Mouse (Mus musculus): Measurements from ENCODE around the gene Hpse2. TPM values are rescaled to one million over a fixed set of nuclear protein-coding genes. Genes with fewer than 3 reads are reported as not detected.

Hpse2 gene
- polyA plus RNA-seq, 1 experiment from 2014 or later = 2.2 TPM

- Histone ChIP-seq H3K9ac (no peak overlapping the region), H3K4me2 (replicated peaks) (no peak overlapping the region), H3K27me3 (replicated peaks) (no peaks in the 10 kb centered on the region), H3K4me1 (no peaks in the 10 kb centered on the region), H3K36me3 (no peaks in the 10 kb centered on the region), H3K9me3 (no peaks in the 10 kb centered on the region), H3K4me3 (no peak overlapping the region), H3K27ac (no peak overlapping the region)
- no peak for ATAC-seq (ENCODE audit: low FRiP score, low read depth)
- 83% methylated on average over 8 of the region's 8 CpGs for WGBS
Measured at GRCm38 (mm10) chr19:42869663-42870530, 518.3 kb downstream of the Hpse2 start.

GRCm38 (mm10) chr19:42868958-42869662 lies 519.0 kb downstream of the Hpse2 start:
- Histone ChIP-seq H3K9me3 (no peaks in the 10 kb centered on the region), H3K27ac (no peak overlapping the region), H3K4me2 (replicated peaks) (no peak overlapping the region), H3K36me3 (no peaks in the 10 kb centered on the region), H3K4me1 (no peaks in the 10 kb centered on the region), H3K4me3 (no peak overlapping the region), H3K27me3 (replicated peaks) (no peaks in the 10 kb centered on the region), H3K9ac (no peak overlapping the region)
- ATAC-seq (ENCODE audit: low FRiP score, low read depth) = no peak
- 60% methylated on average over 3 of the region's 3 CpGs for WGBS

- Histone ChIP-seq H3K27me3 (replicated peaks) (no peaks in the 10 kb centered on the region), H3K27ac (no peak overlapping the region), H3K4me3 (no peak overlapping the region), H3K9me3 (no peaks in the 10 kb centered on the region), H3K4me2 (replicated peaks) (no peak overlapping the region), H3K9ac (no peak overlapping the region), H3K36me3 (no peaks in the 10 kb centered on the region), H3K4me1 (no peaks in the 10 kb centered on the region)
- WGBS = 49% methylated on average over 3 of the region's 3 CpGs
- ATAC-seq (ENCODE audit: low FRiP score, low read depth) = no peak
Measured at GRCm38 (mm10) chr19:42863013-42863412, 525.1 kb downstream of the Hpse2 start.

GRCm38 (mm10) chr19:42857096-42857495 lies 531.1 kb downstream of the Hpse2 start:
- Histone ChIP-seq H3K27ac (no peak overlapping the region), H3K27me3 (replicated peaks) (no peaks in the 10 kb centered on the region), H3K36me3 (no peaks in the 10 kb centered on the region), H3K9ac (no peak overlapping the region), H3K9me3 (no peaks in the 10 kb centered on the region), H3K4me3 (no peak overlapping the region), H3K4me2 (replicated peaks) (no peak overlapping the region), H3K4me1 (no peaks in the 10 kb centered on the region)
- no peak for ATAC-seq (ENCODE audit: low FRiP score, low read depth)
- WGBS = 94% methylated on average over 5 of the region's 5 CpGs

- WGBS = 87% methylated on average over 4 of the region's 4 CpGs
- Histone ChIP-seq H3K27ac (no peak overlapping the region), H3K27me3 (replicated peaks) (no peaks in the 10 kb centered on the region), H3K36me3 (no peaks in the 10 kb centered on the region), H3K4me2 (replicated peaks) (no peak overlapping the region), H3K4me1 (no peaks in the 10 kb centered on the region), H3K9me3 (no peaks in the 10 kb centered on the region), H3K4me3 (no peak overlapping the region), H3K9ac (no peak overlapping the region)
- no peak for ATAC-seq (ENCODE audit: low FRiP score, low read depth)
Measured at GRCm38 (mm10) chr19:42855649-42856048, 532.5 kb downstream of the Hpse2 start.

- Histone ChIP-seq H3K9me3 (no peaks in the 10 kb centered on the region), H3K4me1 (no peaks in the 10 kb centered on the region), H3K4me3 (no peak overlapping the region), H3K27me3 (replicated peaks) (no peaks in the 10 kb centered on the region), H3K9ac (no peak overlapping the region), H3K4me2 (replicated peaks) (no peak overlapping the region), H3K36me3 (no peaks in the 10 kb centered on the region), H3K27ac (no peak overlapping the region)
- ATAC-seq (ENCODE audit: low FRiP score, low read depth) = no peak
- 78% methylated on average over 5 of the region's 5 CpGs for WGBS
Measured at GRCm38 (mm10) chr19:42850444-42850843, 537.7 kb downstream of the Hpse2 start.

GRCm38 (mm10) chr19:42839621-42840294 lies 548.4 kb downstream of the Hpse2 start:
- 88% methylated on average over 4 of the region's 4 CpGs for WGBS
- Histone ChIP-seq H3K27me3 (replicated peaks) (no peaks in the 10 kb centered on the region), H3K36me3 (no peaks in the 10 kb centered on the region), H3K4me3 (no peak overlapping the region), H3K27ac (no peak overlapping the region), H3K9ac (no peak overlapping the region), H3K4me1 (no peaks in the 10 kb centered on the region), H3K9me3 (no peaks in the 10 kb centered on the region), H3K4me2 (replicated peaks) (no peak overlapping the region)
- ATAC-seq (ENCODE audit: low FRiP score, low read depth) = no peak

GRCm38 (mm10) chr19:42839118-42839517 lies 549.0 kb downstream of the Hpse2 start:
- no peak overlapping the region for H3K4me2 ChIP-seq (replicated peaks)
- no peaks in the 10 kb centered on the region for H3K27me3 ChIP-seq (replicated peaks)
- no peak overlapping the region for H3K4me3 ChIP-seq
- no peak overlapping the region for H3K9ac ChIP-seq
- H3K9me3 ChIP-seq = no peaks in the 10 kb centered on the region
- H3K4me1 ChIP-seq = no peaks in the 10 kb centered on the region
- WGBS = 79% methylated on average over 2 of the region's 2 CpGs
- no peak for ATAC-seq (ENCODE audit: low FRiP score, low read depth)
- no peak overlapping the region for H3K27ac ChIP-seq
- no peaks in the 10 kb centered on the region for H3K36me3 ChIP-seq

GRCm38 (mm10) chr19:42838271-42838670 lies 549.9 kb downstream of the Hpse2 start:
- H3K9me3 ChIP-seq = no peaks in the 10 kb centered on the region
- ATAC-seq (ENCODE audit: low FRiP score, low read depth) = no peak
- H3K4me3 ChIP-seq = no peak overlapping the region
- H3K27ac ChIP-seq = no peak overlapping the region
- H3K4me2 ChIP-seq (replicated peaks) = no peak overlapping the region
- H3K27me3 ChIP-seq (replicated peaks) = no peaks in the 10 kb centered on the region
- H3K4me1 ChIP-seq = no peaks in the 10 kb centered on the region
- no peaks in the 10 kb centered on the region for H3K36me3 ChIP-seq
- 80% methylated on average over 2 of the region's 2 CpGs for WGBS
- H3K9ac ChIP-seq = no peak overlapping the region

GRCm38 (mm10) chr19:42837591-42837990 lies 550.6 kb downstream of the Hpse2 start:
- H3K9me3 ChIP-seq = no peaks in the 10 kb centered on the region
- H3K27ac ChIP-seq = no peak overlapping the region
- H3K36me3 ChIP-seq = no peaks in the 10 kb centered on the region
- H3K4me2 ChIP-seq (replicated peaks) = no peak overlapping the region
- ATAC-seq (ENCODE audit: low FRiP score, low read depth) = no peak
- no peak overlapping the region for H3K4me3 ChIP-seq
- no peak overlapping the region for H3K9ac ChIP-seq
- H3K27me3 ChIP-seq (replicated peaks) = no peaks in the 10 kb centered on the region
- H3K4me1 ChIP-seq = no peaks in the 10 kb centered on the region
- 88% methylated on average over 10 of the region's 10 CpGs for WGBS

- Histone ChIP-seq H3K9me3 (no peaks in the 10 kb centered on the region), H3K9ac (no peak overlapping the region), H3K36me3 (no peaks in the 10 kb centered on the region), H3K4me2 (replicated peaks) (no peak overlapping the region), H3K4me1 (no peaks in the 10 kb centered on the region), H3K27ac (no peak overlapping the region), H3K27me3 (replicated peaks) (no peaks in the 10 kb centered on the region), H3K4me3 (no peak overlapping the region)
- WGBS = 87% methylated on average over 7 of the region's 7 CpGs
- no peak for ATAC-seq (ENCODE audit: low FRiP score, low read depth)
Measured at GRCm38 (mm10) chr19:42833126-42833525, 555.0 kb downstream of the Hpse2 start.

- ATAC-seq (ENCODE audit: low FRiP score, low read depth) = no peak
- Histone ChIP-seq H3K4me2 (replicated peaks) (no peak overlapping the region), H3K4me1 (no peaks in the 10 kb centered on the region), H3K27ac (no peak overlapping the region), H3K27me3 (replicated peaks) (no peaks in the 10 kb centered on the region), H3K4me3 (no peak overlapping the region), H3K9me3 (no peaks in the 10 kb centered on the region), H3K36me3 (no peaks in the 10 kb centered on the region), H3K9ac (no peak overlapping the region)
- WGBS = 92% methylated on average over 2 of the region's 2 CpGs
Measured at GRCm38 (mm10) chr19:42832251-42832650, 555.9 kb downstream of the Hpse2 start.
